ENCODE assay signal across 1 mouse cellular context in genomic region chr11:6420722-6421350, GRCm38 (mm10).
A peak's percentile ranks its signal among the peaks of the same experiment; 100 is the strongest.
TF ChIP-seq lines count a peak whose summit lies in the region.

No protein-coding gene starts in this region.

TF ChIP-seq in CH12.LX, 34 proteins besides CTCF, POLR2A, EP300 and RAD21:
- TF ChIP-seq USF1 (IDR thresholded peaks at IDR 0.05; ENCODE audit: low read depth, low read length), result no peak
- peak; percentile 89 for TF ChIP-seq ZMIZ1 (IDR thresholded peaks at IDR 0.05; ENCODE audit: low read depth, low read length)
- TF ChIP-seq POLR2AphosphoS2 (IDR thresholded peaks at IDR 0.05; ENCODE audit: low read depth, low read length), result peak; percentile 99
- 0 out of 2 replicates have a peak, but pooled peaks have one; percentile 22 for TF ChIP-seq MAZ (IDR thresholded peaks at IDR 0.05; ENCODE audit: low read depth, low read length)
- no peak for TF ChIP-seq NELFE (IDR thresholded peaks at IDR 0.05; ENCODE audit: low read depth, low read length)
- TF ChIP-seq CHD2 (IDR thresholded peaks at IDR 0.05; ENCODE audit: low read length), result peak; percentile 71
